Mouse (Mus musculus) spleen, postnatal 36 days (tissue): Measurements from ENCODE around the gene Mbnl2.
"Not testable (repeated sequence)": the region's sequence is repeated elsewhere in the genome, so short reads cannot be mapped to it uniquely, and the experiment has no call there.

Source experiments
- DNase-seq, 2 experiments: peaks; one replicate each; pipeline ENCODE4 v3.0.0; 2022; ENCODE audit warnings: low spot score in 2 of 2, mixed read lengths in 1 of 2

Mbnl2 gene

GRCm38 (mm10) chr14:120355742-120356440, 80.4 kb downstream of the Mbnl2 start:
- no peak for DNase-seq

- DNase-seq, result no peak
Measured at GRCm38 (mm10) chr14:120357321-120358070, 82.0 kb downstream of the Mbnl2 start.

GRCm38 (mm10) chr14:120359608-120360007, 84.1 kb downstream of the Mbnl2 start:
- not testable (repeated sequence) for DNase-seq

GRCm38 (mm10) chr14:120361121-120361520, 85.7 kb downstream of the Mbnl2 start:
- no peak for DNase-seq

GRCm38 (mm10) chr14:120362409-120362992, 87.0 kb downstream of the Mbnl2 start:
- DNase-seq, result no peak

- DNase-seq, result no peak
Measured at GRCm38 (mm10) chr14:120363090-120363818, 87.8 kb downstream of the Mbnl2 start.

- no peak for DNase-seq
Measured at GRCm38 (mm10) chr14:120365088-120365487, 89.6 kb downstream of the Mbnl2 start.

- no peak for DNase-seq
Measured at GRCm38 (mm10) chr14:120366962-120367361, 91.5 kb downstream of the Mbnl2 start.

GRCm38 (mm10) chr14:120367589-120367988, 92.1 kb downstream of the Mbnl2 start:
- no peak for DNase-seq

- no peak for DNase-seq
Measured at GRCm38 (mm10) chr14:120368456-120368855, 93.0 kb downstream of the Mbnl2 start.

- no peak for DNase-seq
Measured at GRCm38 (mm10) chr14:120368914-120369391, 93.5 kb downstream of the Mbnl2 start.

- DNase-seq, result no peak
Measured at GRCm38 (mm10) chr14:120370044-120370443, 94.6 kb downstream of the Mbnl2 start.

- no peak for DNase-seq
Measured at GRCm38 (mm10) chr14:120370631-120371030, 95.2 kb downstream of the Mbnl2 start.

GRCm38 (mm10) chr14:120371174-120371573, 95.7 kb downstream of the Mbnl2 start:
- no peak for DNase-seq

GRCm38 (mm10) chr14:120373026-120374024, 97.9 kb downstream of the Mbnl2 start:
- no peak for DNase-seq

- DNase-seq, result no peak
Measured at GRCm38 (mm10) chr14:120374786-120375185, 99.3 kb downstream of the Mbnl2 start.

- DNase-seq, result no peak
Measured at GRCm38 (mm10) chr14:120377192-120377591, 101.7 kb downstream of the Mbnl2 start.

GRCm38 (mm10) chr14:120378002-120378401, 102.5 kb downstream of the Mbnl2 start:
- no peak for DNase-seq

- DNase-seq, result no peak
Measured at GRCm38 (mm10) chr14:120379716-120380115, 104.2 kb downstream of the Mbnl2 start.

GRCm38 (mm10) chr14:120381378-120382134, 106.1 kb downstream of the Mbnl2 start:
- DNase-seq, result no peak
